Mouse (Mus musculus): ENCODE data around the gene Pigs.

Gene Pigs

GRCm38 (mm10) chr11:78327634-78328511 is at the start of gene Pigs:
Pigs (plus strand) TSS chr11:78328415.
- peak; percentile 92 for DNase-seq (ENCODE audit: low read depth, low spot score)

- no peak for DNase-seq (ENCODE audit: low read depth, low spot score)
Observed at GRCm38 (mm10) chr11:78278853-78279252, 49.4 kb upstream of the Pigs start.

GRCm38 (mm10) chr11:78279586-78279985 is 48.6 kb upstream of the Pigs start:
- DNase-seq (ENCODE audit: low read depth, low spot score): no peak

GRCm38 (mm10) chr11:78289146-78289763 is 39.0 kb upstream of the Pigs start:
- DNase-seq (ENCODE audit: low read depth, low spot score): no peak

- DNase-seq (ENCODE audit: low read depth, low spot score): no peak
Observed at GRCm38 (mm10) chr11:78290654-78291053, 37.6 kb upstream of the Pigs start, which contains the start of gene BC030499. BC030499 (plus strand) TSS chr11:78290841.

- DNase-seq (ENCODE audit: low read depth, low spot score): no peak
Observed at GRCm38 (mm10) chr11:78294585-78294984, 33.6 kb upstream of the Pigs start.

GRCm38 (mm10) chr11:78300917-78301316 is 27.3 kb upstream of the Pigs start:
- DNase-seq (ENCODE audit: low read depth, low spot score): no peak

- DNase-seq (ENCODE audit: low read depth, low spot score): peak; percentile 89
Observed at GRCm38 (mm10) chr11:78301357-78302084, 26.7 kb upstream of the Pigs start, which contains the start of gene Spag5. Spag5 (plus strand) TSS chr11:78301529.

GRCm38 (mm10) chr11:78305272-78305671 is 22.9 kb upstream of the Pigs start:
- DNase-seq (ENCODE audit: low read depth, low spot score): no peak

GRCm38 (mm10) chr11:78310861-78311511 is 17.2 kb upstream of the Pigs start:
- DNase-seq (ENCODE audit: low read depth, low spot score): no peak

- DNase-seq (ENCODE audit: low read depth, low spot score): no peak
Observed at GRCm38 (mm10) chr11:78313662-78314061, 14.6 kb upstream of the Pigs start.

- DNase-seq (ENCODE audit: low read depth, low spot score): no peak
Observed at GRCm38 (mm10) chr11:78318411-78318810, 9.8 kb upstream of the Pigs start.

GRCm38 (mm10) chr11:78322076-78322831 is 6.0 kb upstream of the Pigs start:
- DNase-seq (ENCODE audit: low read depth, low spot score): no peak

- peak; percentile 67 for DNase-seq (ENCODE audit: low read depth, low spot score)
Observed at GRCm38 (mm10) chr11:78322860-78323259, 5.4 kb upstream of the Pigs start, which contains the start of gene Aldoc. Aldoc (plus strand) TSS chr11:78322968.

- no peak for DNase-seq (ENCODE audit: low read depth, low spot score)
Observed at GRCm38 (mm10) chr11:78324000-78324785, 4.0 kb upstream of the Pigs start.

- no peak for DNase-seq (ENCODE audit: low read depth, low spot score)
Observed at GRCm38 (mm10) chr11:78324965-78325364, 3.2 kb upstream of the Pigs start.

GRCm38 (mm10) chr11:78327215-78327614 is 1.0 kb upstream of the Pigs start:
- DNase-seq (ENCODE audit: low read depth, low spot score): no peak

GRCm38 (mm10) chr11:78328512-78329056 is 369 bp downstream of the Pigs start:
- no peak for DNase-seq (ENCODE audit: low read depth, low spot score)

- no peak for DNase-seq (ENCODE audit: low read depth, low spot score)
Observed at GRCm38 (mm10) chr11:78332676-78333075, 4.5 kb downstream of the Pigs start.

- no peak for DNase-seq (ENCODE audit: low read depth, low spot score)
Observed at GRCm38 (mm10) chr11:78333992-78334391, 5.8 kb downstream of the Pigs start.
